Mouse (Mus musculus): ENCODE measurements around the gene Brd1.
A peak's percentile ranks its signal among the peaks of the same experiment; 100 is the strongest.

- TF ChIP-seq CTCF (IDR thresholded peaks at IDR 0.05; ENCODE audit: low read depth, low read length) (no peak), EP300 (IDR thresholded peaks at IDR 0.05; ENCODE audit: insufficient read depth, low read depth, low read length) (no peak), POLR2A (IDR thresholded peaks at IDR 0.05; ENCODE audit: insufficient read depth, low read length) (peak; percentile 72)
Measured at GRCm38 (mm10) chr15:88750677-88751563, 16.9 kb upstream of the Brd1 start.
